Mouse (Mus musculus): ENCODE results near the gene Ccnq. TPM values are rescaled to one million over a fixed set of nuclear protein-coding genes. Genes with fewer than 3 reads are reported as not detected.
"Not testable (repeated sequence)": the region's sequence is repeated elsewhere in the genome, so short reads cannot be mapped to it uniquely, and the experiment has no call there.

Ccnq gene
- total RNA-seq, 2 experiments from 2014 or later: 18.2 to 19.0 TPM

DNA sequence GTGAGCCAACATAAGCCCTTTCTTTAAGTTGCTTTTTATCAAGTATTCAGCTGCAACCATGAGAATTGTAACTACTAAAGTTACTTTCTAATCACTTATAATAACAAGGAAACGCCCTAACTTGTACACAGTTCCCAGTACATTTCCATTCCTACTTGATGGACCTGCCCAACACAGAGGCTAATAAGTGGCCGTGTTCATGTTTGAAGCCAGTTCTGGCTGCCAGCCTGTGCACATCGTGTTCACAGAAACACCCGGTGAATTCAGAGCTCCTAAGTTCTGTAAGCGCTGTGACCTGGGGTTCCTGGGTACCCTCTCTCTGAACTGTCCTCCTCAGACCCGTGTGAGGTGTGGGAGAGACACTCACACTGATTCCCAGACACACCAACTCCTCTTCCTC is 13.3 kb upstream of the Ccnq start:
- intact Hi-C loops (cut with DNase I): no loop called here
- no peak for DNase-seq (ENCODE audit: extremely low spot score in 1 of 2, low spot score in 2 of 2)

GRCm38 (mm10) chr11:78764304-78764703 is 12.8 kb upstream of the Ccnq start:
- DNase-seq (ENCODE audit: extremely low spot score in 1 of 2, low spot score in 2 of 2): no peak
- intact Hi-C loops (cut with DNase I): no loop called here

DNA sequence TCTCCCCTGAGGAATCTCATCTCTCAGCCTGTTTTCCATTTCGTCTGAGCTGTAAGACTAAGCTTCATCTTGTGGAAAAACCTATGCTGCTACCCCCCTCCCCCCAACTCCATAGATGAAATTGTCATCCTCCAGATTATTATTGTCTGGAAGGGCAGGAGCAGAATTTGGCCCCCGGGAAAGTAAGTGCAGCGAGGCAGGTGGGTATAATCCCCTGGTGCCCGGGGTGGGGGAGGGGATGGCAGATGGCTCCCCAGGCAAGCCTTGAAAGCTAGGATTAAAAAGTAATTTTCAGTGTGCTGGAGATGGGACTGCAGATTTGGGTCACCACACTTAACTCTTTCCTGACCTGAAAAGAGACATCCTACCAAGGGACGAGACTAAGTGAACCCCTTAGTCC is 10.7 kb upstream of the Ccnq start:
- intact Hi-C loops (cut with DNase I): no loop called here
- no peak for DNase-seq (ENCODE audit: extremely low spot score in 1 of 2, low spot score in 2 of 2)

GRCm38 (mm10) chr11:78761086-78761485 is 9.6 kb upstream of the Ccnq start:
- no peak for DNase-seq (ENCODE audit: extremely low spot score in 1 of 2, low spot score in 2 of 2)
- intact Hi-C loops (cut with DNase I): no loop called here

GRCm38 (mm10) chr11:78755299-78755698 is 3.8 kb upstream of the Ccnq start:
- DNase-seq (ENCODE audit: extremely low spot score in 1 of 2, low spot score in 2 of 2): no peak
- intact Hi-C loops (cut with DNase I): no loop called here

GRCm38 (mm10) chr11:78754177-78754576 is 2.6 kb upstream of the Ccnq start:
- DNase-seq (ENCODE audit: extremely low spot score in 1 of 2, low spot score in 2 of 2); intact Hi-C loops (cut with DNase I): not testable (repeated sequence)

GRCm38 (mm10) chr11:78753183-78753582 is 1.7 kb upstream of the Ccnq start:
- DNase-seq (ENCODE audit: extremely low spot score in 1 of 2, low spot score in 2 of 2): no peak

DNA sequence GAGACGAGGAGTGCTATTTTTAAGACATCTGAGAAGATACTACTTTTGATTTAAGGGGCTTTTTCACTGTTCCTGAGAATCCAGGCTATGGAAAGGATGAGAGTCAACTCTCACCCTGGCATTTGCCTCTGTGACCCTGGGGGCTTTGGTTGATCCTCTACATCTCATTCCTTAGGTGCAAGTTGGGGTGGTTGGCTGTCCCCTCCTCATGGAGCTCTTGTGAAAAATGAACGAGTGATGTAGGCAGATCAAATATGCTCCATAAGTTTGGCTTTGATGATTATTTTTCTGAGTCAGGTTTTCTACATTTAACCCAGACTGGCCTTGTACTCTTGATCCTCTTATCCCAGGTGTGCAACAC is 294 bp upstream of the Ccnq start:
- no peak for DNase-seq (ENCODE audit: extremely low spot score in 1 of 2, low spot score in 2 of 2)
- intact Hi-C loops (cut with DNase I): no loop called here

More at GRCm38 (mm10) chr11:78753183-78753582, 1.7 kb upstream of the Ccnq start:
- intact Hi-C loops (cut with DNase I): no loop called here

DNA sequence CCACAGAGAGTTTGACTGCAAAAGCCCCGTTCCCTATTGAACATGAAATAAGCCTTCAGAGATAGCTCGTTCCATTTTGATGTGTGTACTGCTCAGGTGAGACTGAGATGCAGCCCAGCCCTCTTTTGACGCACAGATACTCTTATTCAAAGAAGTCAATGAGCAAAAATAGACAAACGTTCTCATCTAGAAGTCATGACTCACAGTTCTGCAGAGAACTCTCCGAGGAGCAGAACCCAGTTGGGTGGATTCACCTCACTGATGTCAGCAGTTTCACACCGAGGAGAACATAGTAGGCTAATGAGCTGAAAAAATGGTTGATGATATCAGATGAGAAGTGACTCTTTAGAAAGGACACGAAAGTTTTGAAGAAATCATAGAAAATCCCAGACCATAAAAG is 5.3 kb downstream of the Ccnq start:
- DNase-seq (ENCODE audit: extremely low spot score in 1 of 2, low spot score in 2 of 2): no peak
- intact Hi-C loops (cut with DNase I): no loop called here

- intact Hi-C loops (cut with DNase I): no loop called here
- no peak for DNase-seq (ENCODE audit: extremely low spot score in 1 of 2, low spot score in 2 of 2)
These were observed 6.1 kb downstream of the Ccnq start for GRCm38 (mm10) chr11:78745475-78745874.

GRCm38 (mm10) chr11:78742461-78742860 is 9.1 kb downstream of the Ccnq start:
- no peak for DNase-seq (ENCODE audit: extremely low spot score in 1 of 2, low spot score in 2 of 2)
- intact Hi-C loops (cut with DNase I): no loop called here

GRCm38 (mm10) chr11:78741958-78742357 is 9.6 kb downstream of the Ccnq start:
- no peak for DNase-seq (ENCODE audit: extremely low spot score in 1 of 2, low spot score in 2 of 2)
- intact Hi-C loops (cut with DNase I): no loop called here

GRCm38 (mm10) chr11:78739361-78739760 is 12.2 kb downstream of the Ccnq start:
- intact Hi-C loops (cut with DNase I): no loop called here

GRCm38 (mm10) chr11:78736877-78737408 is 14.6 kb downstream of the Ccnq start:
- no peak for DNase-seq (ENCODE audit: extremely low spot score in 1 of 2, low spot score in 2 of 2)
- intact Hi-C loops (cut with DNase I): no loop called here

More at GRCm38 (mm10) chr11:78739361-78739760, 12.2 kb downstream of the Ccnq start:
- DNase-seq (ENCODE audit: extremely low spot score in 1 of 2, low spot score in 2 of 2): no peak

DNA sequence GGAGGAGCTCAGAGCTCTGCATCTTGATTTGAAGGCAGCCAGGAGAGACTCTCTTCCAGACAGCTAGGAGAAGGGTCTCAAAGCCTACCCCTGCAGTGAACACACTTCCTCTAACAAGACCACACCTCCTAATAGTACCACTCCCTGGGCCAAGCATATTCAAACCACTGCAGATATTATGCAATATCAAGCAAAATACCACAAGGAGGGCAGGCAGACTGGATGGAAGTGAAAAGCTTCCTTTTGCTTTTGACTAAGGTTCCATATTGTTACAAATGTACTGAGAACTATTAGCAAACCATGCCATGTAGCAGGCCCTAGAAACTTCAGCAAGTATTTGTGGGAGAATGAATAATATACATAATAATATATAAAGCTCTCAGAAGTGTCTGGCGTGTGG is 16.4 kb downstream of the Ccnq start:
- intact Hi-C loops (cut with DNase I): no loop called here
- DNase-seq (ENCODE audit: extremely low spot score in 1 of 2, low spot score in 2 of 2): no peak

GRCm38 (mm10) chr11:78732619-78733018 is 18.9 kb downstream of the Ccnq start:
- no peak for DNase-seq (ENCODE audit: extremely low spot score in 1 of 2, low spot score in 2 of 2)
- intact Hi-C loops (cut with DNase I): no loop called here

GRCm38 (mm10) chr11:78730902-78731301 is 20.6 kb downstream of the Ccnq start:
- intact Hi-C loops (cut with DNase I): no loop called here
- no peak for DNase-seq (ENCODE audit: extremely low spot score in 1 of 2, low spot score in 2 of 2)

- DNase-seq (ENCODE audit: extremely low spot score in 1 of 2, low spot score in 2 of 2): no peak
- intact Hi-C loops (cut with DNase I): no loop called here
These were observed 23.5 kb downstream of the Ccnq start for GRCm38 (mm10) chr11:78728041-78728440.

- intact Hi-C loops (cut with DNase I): no loop called here
- DNase-seq (ENCODE audit: extremely low spot score in 1 of 2, low spot score in 2 of 2): peak in 1 of 2 experiments; percentile 5
These were observed 25.2 kb downstream of the Ccnq start for GRCm38 (mm10) chr11:78726366-78726765.

DNA sequence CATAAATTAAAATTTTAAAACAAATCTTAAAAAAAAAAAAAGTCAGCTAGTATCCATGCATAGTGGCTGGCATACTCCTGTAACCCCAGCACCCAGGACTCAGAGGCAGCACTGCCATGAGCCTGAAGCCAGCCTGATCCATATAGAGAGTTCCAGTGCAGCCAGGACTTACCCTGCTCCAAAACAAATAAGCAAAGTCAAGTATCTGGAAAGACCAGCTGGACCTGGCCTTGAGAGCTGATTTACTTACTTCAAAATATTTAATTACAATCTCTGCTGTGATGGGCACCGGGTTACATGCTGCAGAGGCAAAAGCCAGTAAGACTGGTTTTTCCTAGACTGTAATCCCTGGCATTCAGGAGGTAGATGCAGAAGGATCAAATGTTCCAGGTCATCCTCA is 26.7 kb downstream of the Ccnq start:
- intact Hi-C loops (cut with DNase I): no loop called here
- no peak for DNase-seq (ENCODE audit: extremely low spot score in 1 of 2, low spot score in 2 of 2)

- DNase-seq (ENCODE audit: extremely low spot score in 1 of 2, low spot score in 2 of 2): no peak
- intact Hi-C loops (cut with DNase I): no loop called here
These were observed 30.1 kb downstream of the Ccnq start for GRCm38 (mm10) chr11:78721419-78721818.

Measured in left cerebral cortex, postnatal 10 days (tissue).